Mouse (Mus musculus): Measurements from ENCODE around the gene Ccdc86.

Gene Ccdc86

GRCm38 (mm10) chr19:10949112-10949511 is at the start of gene Ccdc86:
Gene Ccdc86, minus strand, starts transcription at chr19:10949266.
- peak; percentile 99 for DNase-seq (ENCODE audit: extremely low read depth, low read depth)

- DNase-seq (ENCODE audit: extremely low read depth, low read depth), result no peak
Measured at GRCm38 (mm10) chr19:10993150-10993549, 44.1 kb upstream of the Ccdc86 start, which contains the start of gene Ms4a15. Gene Ms4a15, minus strand, starts transcription at chr19:10993250.

GRCm38 (mm10) chr19:10991911-10992310 is 42.8 kb upstream of the Ccdc86 start:
- DNase-seq (ENCODE audit: extremely low read depth, low read depth), result no peak

DNA sequence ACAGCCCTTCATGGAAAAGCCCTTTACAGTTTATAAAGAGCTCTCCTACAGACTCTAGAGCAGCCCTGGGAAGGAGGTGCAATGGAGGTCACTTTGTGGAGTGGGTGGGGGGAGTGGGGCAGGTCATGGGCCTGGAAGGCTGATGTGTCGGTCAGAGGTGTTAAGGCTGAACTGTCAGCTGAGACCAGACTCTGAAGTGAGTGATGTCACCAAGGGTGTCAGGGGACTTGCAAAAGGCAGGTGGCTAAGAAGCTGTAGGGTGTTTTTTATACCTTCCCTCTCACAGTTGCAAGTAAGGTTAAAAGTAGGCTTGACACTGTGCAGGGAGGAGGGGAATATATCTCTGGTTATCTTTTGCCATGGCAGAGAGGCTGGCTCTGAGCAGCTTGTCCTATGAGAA is 41.7 kb upstream of the Ccdc86 start:
- DNase-seq (ENCODE audit: extremely low read depth, low read depth), result no peak

DNA sequence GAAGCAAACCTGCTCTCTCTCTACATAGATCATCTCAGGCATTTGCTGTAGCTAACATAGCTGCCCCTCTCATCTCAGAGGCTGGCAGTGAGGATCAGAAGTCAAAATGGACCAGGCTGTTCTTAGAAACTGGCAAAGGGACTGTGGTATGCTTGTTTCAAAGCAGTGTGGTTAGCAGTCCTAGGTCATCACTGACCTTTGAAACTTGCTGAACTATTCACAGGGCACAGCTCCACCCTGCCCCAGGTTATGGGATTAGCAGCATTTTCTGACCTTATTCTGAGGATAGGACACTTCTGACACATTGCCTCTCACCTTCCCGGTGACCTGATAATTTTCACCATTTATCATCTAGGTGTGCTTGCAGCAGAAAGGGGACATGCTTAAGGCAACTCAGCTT is 39.5 kb upstream of the Ccdc86 start:
- DNase-seq (ENCODE audit: extremely low read depth, low read depth), result no peak

- no peak for DNase-seq (ENCODE audit: extremely low read depth, low read depth)
Measured at GRCm38 (mm10) chr19:10985889-10986288, 36.8 kb upstream of the Ccdc86 start.

DNA sequence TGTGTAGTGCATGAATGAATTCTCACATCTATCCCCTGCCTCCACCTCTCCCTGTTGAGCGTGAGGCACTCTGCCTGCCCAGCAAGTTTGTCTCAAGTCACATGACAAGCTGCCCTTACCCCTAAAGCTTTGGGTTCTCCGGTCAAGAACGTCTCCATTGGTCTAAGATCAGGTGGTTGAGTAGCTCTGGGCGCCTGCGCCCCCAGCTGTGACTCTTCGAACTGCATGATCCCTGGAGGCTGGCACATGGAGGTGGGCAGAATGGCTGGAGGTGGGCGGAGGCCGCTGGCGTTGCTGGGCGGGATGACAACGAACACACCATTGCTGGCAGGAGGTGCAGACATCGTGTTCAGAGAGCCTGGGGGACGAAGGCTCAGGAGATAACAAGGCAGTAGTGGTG is 35.5 kb upstream of the Ccdc86 start:
- no peak for DNase-seq (ENCODE audit: extremely low read depth, low read depth)

DNA sequence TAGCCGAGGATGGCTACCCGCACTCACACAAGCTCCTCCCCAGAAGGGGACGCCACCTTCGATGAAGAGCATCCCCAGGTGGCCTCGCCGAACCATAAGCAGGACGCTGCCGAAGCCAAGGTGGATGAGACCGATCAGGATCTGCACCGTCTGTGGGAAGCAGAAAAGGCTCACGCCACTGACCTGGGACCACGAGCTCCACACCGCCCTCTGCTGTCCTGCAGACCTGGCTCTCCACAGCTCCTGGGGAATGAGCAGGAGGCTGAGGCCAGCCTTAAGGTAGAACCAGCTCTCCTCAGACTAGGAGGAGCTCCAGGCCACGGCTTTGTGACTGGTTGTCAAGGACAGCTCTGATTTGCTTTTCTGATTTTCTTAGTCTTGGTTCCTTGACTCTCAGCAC is 34.1 kb upstream of the Ccdc86 start:
- no peak for DNase-seq (ENCODE audit: extremely low read depth, low read depth)

GRCm38 (mm10) chr19:10980210-10980609 is 31.1 kb upstream of the Ccdc86 start:
- no peak for DNase-seq (ENCODE audit: extremely low read depth, low read depth)

DNA sequence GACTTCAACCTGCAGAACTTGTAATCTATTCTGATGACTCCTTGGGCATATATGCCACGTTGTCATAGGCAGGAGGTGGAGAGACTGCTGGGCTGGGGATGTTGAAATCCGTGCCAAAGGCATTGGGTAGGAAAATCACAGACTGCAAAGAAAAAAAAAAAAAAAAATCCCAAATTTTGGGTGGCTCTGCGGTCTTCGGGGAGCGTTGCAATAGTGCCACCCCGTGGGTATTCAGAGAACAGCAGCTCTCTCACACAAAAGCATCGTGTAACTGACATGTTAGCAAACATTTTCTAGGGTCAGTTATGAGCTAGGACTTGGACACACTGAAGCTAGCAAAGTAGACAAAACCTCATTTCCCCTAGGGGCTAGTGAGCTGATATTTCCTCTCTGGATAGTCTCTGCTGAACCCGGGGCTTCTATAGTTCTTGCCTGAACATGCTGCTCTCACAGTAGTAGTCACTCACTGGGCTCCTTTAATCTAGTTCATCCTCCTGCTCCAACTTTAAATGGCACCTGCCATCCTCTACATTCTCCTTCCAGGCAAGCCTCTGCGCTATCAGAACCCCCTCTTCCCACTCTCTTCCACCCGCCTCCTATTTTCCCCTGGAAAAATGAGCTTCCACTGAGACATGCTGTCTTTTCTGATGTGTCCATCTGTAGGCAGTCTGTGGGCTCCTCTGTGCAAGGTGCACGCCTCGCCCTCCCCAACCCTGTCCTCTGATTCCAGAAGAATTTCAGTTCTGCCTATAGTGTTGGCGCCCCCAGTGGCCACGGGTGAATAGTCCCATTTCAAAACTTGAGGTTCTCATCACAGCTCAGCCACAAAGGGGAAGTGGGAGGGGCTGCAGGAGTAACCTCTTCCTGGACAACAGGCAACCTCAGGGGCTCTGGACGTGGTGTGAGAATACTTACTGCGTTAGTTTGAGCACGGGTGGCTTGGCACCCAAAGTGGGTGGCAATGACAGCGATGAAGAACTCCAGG is 30.4 kb upstream of the Ccdc86 start:
- peak; percentile 93 for DNase-seq (ENCODE audit: extremely low read depth, low read depth)

- peak; percentile 41 for DNase-seq (ENCODE audit: extremely low read depth, low read depth)
Measured at GRCm38 (mm10) chr19:10976318-10976717, 27.3 kb upstream of the Ccdc86 start.

DNA sequence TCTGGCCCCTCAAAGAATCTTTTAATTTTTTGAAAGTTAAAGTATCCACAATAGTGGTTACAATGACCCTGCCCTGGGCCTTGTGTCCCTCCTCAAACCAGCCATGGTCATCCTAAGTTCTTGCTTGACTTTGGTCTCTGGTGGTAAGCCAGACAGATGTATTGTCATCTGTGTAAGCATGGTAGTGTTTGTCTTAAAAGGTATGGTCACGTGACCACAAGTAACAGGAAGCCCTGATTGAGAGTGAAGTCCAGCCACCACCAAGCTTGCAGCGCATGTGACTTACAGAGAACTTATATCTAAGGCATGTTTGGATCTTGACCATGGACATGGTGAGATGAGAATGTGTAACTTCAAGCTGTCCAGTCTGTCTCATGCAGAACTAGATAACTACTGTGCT is 26.1 kb upstream of the Ccdc86 start:
- no peak for DNase-seq (ENCODE audit: extremely low read depth, low read depth)

- no peak for DNase-seq (ENCODE audit: extremely low read depth, low read depth)
Measured at GRCm38 (mm10) chr19:10974238-10974865, 25.3 kb upstream of the Ccdc86 start, which contains the start of gene Ms4a10. Gene Ms4a10, minus strand, starts transcription at chr19:10974670.

GRCm38 (mm10) chr19:10973187-10973586 is 24.1 kb upstream of the Ccdc86 start:
- DNase-seq (ENCODE audit: extremely low read depth, low read depth), result no peak

- no peak for DNase-seq (ENCODE audit: extremely low read depth, low read depth)
Measured at GRCm38 (mm10) chr19:10972660-10973059, 23.6 kb upstream of the Ccdc86 start.

DNA sequence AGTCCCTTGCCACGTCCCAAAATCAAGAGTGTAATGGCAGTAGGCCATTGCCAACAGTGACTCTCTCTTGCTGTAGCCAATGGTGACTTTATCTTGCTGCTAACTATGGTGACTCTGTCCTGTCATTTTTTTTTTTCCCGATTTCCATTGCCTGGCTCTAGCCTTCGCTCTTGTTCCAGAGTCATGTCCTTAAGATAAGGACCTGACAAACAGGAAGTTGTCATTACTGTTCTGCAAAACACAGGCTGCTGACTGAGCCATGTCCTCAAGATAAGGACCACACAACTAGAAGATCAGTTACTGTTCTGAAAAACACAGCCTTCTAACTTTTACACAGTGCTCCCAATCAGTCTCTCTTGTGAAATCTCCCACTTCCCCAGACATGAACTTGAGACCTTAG is 21.4 kb upstream of the Ccdc86 start:
- DNase-seq (ENCODE audit: extremely low read depth, low read depth), result peak; percentile 77

- DNase-seq (ENCODE audit: extremely low read depth, low read depth), result no peak
Measured at GRCm38 (mm10) chr19:10968578-10968977, 19.5 kb upstream of the Ccdc86 start.

- DNase-seq (ENCODE audit: extremely low read depth, low read depth), result no peak
Measured at GRCm38 (mm10) chr19:10965721-10966120, 16.7 kb upstream of the Ccdc86 start.

- DNase-seq (ENCODE audit: extremely low read depth, low read depth), result no peak
Measured at GRCm38 (mm10) chr19:10959978-10960346, 10.9 kb upstream of the Ccdc86 start.

- DNase-seq (ENCODE audit: extremely low read depth, low read depth), result no peak
Measured at GRCm38 (mm10) chr19:10959085-10959977, 10.3 kb upstream of the Ccdc86 start.
